Mouse (Mus musculus): ENCODE results near the gene Iqschfp.

GRCm38 (mm10) chr3:68630821-68631220, 738.8 kb downstream of the Iqschfp start:
- no peak for TF ChIP-seq EP300 (IDR thresholded peaks at IDR 0.05)
- no peak for TF ChIP-seq CTCF (IDR thresholded peaks at IDR 0.05)

Measured in lung, postnatal 0 days (tissue).